Mouse (Mus musculus) layer of hippocampus, postnatal 10 days (tissue): ENCODE data around the gene Ccdc185. TPM values are rescaled to one million over a fixed set of nuclear protein-coding genes. Genes with fewer than 3 reads are reported as not detected.

Experiments
- DNase-seq, 2 experiments: peaks; one replicate each; pipeline ENCODE4 v3.0.0; 2021; ENCODE audit warnings: low spot score in 2 of 2
- total RNA-seq, 2 experiments: library from RNA; stranded (reverse); gene quantifications; 2 replicates each; pipeline ENCODE4 v1.2.3; 2021

Gene Ccdc185
- total RNA-seq, 2 experiments from 2014 or later = 0.16 TPM; not detected in 1

DNA sequence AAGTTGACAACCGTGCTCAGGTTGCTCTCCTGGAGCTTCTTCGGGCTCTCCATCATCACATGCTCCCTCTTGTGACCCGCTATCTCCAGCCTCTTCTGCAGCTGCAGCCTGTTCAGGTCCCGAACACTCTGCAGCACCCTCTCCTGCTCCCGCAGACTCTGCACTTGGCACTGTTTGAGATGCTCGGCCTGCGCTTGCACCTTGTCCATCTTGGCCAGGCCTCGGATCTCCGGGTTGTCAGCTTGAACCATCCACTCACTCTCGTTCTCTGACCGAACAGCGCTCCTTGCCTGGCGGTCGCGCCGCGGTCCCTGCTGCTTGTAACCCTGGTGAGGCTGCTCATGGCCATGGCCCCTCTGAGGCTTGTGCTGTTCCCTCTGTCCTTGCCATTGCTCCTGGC, 1.1 kb downstream of the Ccdc185 start:
- DNase-seq = no peak

DNA sequence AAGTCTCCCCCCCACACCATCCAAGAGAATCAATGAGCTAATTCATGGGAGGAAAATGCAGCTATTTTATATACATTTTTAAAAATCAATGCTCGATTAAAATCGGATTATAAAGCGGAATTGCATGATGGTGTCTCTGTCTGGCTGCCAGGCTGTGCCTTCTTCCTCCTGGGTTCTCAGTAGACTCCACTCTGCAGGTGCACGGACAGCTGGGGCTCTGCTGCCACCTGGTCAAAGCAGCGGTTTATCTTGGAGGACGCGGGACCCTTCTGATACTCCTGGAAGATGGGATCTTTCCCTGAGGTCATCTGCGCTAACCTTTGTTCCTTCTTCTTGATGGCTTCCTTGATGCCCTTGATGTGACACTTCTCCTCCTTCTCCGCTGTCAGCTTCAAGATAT, 1.9 kb downstream of the Ccdc185 start:
- no peak for DNase-seq

GRCm38 (mm10) chr1:182735891-182736290, 13.1 kb downstream of the Ccdc185 start:
- no peak for DNase-seq

DNA sequence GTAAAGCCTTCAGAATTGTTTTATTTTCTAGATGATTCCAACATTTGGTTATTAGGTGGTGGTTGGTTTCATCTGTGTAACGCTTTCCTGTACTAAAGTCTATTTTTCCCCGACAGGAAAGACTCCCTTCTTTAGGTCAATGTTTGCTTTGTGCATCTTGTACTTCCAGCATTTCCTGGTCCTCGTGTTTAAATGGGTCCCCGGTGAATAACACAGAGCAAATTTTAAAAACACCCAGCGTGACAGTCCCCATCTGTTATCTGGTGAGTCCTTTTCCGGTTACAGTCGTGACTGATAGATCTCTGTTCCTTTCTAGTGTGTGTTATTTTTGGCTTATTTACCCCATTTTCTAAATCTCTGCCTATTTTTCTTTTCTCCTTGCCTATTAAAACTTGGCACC, 16.3 kb downstream of the Ccdc185 start:
- no peak for DNase-seq

- DNase-seq = no peak
Measured at GRCm38 (mm10) chr1:182729002-182729401, 20.0 kb downstream of the Ccdc185 start.

DNA sequence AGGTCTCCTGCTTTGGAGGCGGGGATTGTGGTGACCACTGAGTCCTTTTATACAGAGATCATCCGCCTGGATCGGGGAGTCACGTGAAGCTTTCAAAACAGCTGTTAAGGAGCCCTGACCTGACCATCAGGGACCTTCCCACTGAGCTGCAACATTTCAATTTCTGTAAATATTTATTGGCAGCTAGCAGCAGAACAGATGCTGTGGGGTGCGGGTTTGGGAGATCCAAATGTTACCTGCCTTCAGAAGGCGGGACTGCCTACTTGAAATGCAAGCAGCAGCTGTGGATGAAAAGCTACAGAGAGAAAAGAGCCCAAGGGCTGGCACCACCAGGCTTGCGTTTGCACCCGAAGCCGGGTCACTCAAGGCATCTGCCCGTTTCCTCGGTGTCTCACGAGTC, 21.4 kb downstream of the Ccdc185 start:
- DNase-seq = no peak

DNA sequence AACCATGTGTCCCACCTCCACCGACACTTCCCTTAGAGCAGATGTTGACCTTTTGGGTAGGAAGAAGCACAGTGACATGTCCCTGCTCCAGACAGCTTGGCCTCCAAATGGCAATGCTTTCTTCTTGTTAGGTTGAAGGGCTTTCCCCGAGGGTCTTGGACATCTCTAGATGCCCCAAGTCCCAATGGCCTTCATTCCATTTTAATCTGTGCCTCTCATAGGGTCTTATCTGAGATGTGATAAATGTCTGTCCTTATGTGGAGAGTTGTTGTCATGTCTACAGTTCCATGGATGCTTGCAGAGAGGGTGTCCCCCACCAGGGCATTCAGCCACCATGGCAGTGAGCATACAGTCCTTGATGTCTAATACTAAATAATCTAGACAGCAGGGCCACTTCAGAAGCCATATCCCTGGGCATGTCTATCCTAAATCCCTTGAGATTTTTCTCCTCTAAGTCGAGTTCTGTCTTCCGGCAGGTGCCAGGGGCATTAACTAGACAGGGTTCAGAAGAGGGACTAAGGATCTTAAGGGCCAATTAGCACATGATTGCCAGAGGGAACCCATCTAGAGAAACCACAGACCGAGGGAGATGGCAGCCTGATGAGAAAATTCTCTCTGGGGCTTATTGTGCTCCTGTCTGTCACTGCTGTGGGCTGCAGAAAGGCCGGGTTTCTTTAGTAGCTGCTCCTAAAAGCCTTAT, 34.6 kb downstream of the Ccdc185 start:
- no peak for DNase-seq

- no peak for DNase-seq
Measured at GRCm38 (mm10) chr1:182711360-182711933, 37.5 kb downstream of the Ccdc185 start.

GRCm38 (mm10) chr1:182707459-182707858, 41.5 kb downstream of the Ccdc185 start:
- no peak for DNase-seq

- no peak for DNase-seq
Measured at GRCm38 (mm10) chr1:182704882-182705281, 44.1 kb downstream of the Ccdc185 start.

GRCm38 (mm10) chr1:182699392-182700347, 49.3 kb downstream of the Ccdc185 start:
- no peak for DNase-seq

Other genes starting within 250 kb of the Ccdc185 start
- 10 to 100 TPM; 75.3 to 77.7 TPM for gene Capn2, start 231.6 kb downstream of the Ccdc185 start, total RNA-seq
- gene Capn8, start 184.2 kb downstream of the Ccdc185 start, total RNA-seq = not detected
- gene Susd4, start 14.7 kb upstream of the Ccdc185 start, total RNA-seq = 100 to 1,000 TPM in 1 of 2 experiments, 10 to 100 TPM in 1; 94.1 to 100 TPM
- under 1 TPM; 0.67 to 0.69 TPM for gene Tlr5, start 205.6 kb upstream of the Ccdc185 start, total RNA-seq